Mouse (Mus musculus) ES-Bruce4 (cell line): ENCODE data around the gene Lpp.

Experiments used
- CTCF ChIP-seq: IDR thresholded peaks from one replicate; pipeline ENCODE4 v1.8.1; 2011; ENCODE audit warnings: low read depth, low read length
- EP300 ChIP-seq: IDR thresholded peaks from 2 replicates; pipeline ENCODE4 v1.6.1; 2011; ENCODE audit warnings: low read depth, low read length; ENCODE audit not compliant: insufficient read depth
- POLR2A ChIP-seq: IDR thresholded peaks from one replicate; pipeline ENCODE4 v1.8.1; 2011; ENCODE audit warnings: low read length; ENCODE audit not compliant: insufficient read depth

DNA sequence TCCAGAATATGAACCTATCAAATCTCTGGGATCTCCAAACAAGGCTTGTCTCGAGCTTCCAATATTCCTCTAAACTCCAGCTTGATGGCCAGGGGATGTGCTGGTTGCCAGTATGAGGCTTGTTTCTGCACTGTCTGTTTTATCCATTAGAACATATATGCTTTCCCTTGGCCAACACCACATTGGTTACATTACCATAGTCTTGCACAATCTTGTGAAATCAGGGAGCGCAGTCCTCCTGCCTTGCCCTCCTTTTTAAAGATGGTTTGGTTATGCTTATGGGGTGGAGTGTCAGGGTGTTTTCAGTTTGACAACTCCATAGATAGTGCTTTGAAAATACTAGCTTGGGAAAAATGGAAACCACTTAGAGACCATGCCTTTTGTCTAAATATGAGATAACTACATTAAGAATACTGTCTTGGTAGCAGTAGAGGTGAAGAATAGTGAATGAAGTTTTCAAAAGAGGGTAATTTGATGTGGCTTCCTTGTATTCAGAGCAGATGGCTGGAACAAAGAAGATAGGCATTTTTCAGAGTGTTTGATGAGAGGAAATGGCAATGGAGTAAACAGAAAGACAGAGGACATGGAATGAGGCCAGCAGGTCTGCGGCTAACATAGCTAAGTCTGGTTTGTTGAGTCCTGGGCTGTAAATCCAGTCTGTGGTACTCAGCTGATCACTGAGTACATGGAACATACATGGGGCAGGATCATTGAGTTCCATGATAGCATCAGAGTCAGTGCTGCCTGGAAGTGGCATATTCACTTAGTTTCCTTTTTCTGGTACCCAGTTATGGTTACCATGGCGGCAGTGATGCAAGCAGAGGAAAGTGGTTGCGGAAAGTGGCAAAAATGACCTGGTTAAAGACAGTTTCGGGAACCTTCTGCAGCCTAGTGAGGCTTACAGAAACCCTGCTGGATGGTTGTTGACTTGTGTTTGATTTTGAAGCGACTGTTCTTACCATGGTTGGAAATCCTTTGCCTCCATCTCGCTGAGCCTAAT, 258.6 kb downstream of the Lpp start:
- TF ChIP-seq POLR2A (no peak), CTCF (no peak), EP300 (no peak)
